Mouse (Mus musculus): ENCODE data around the gene Psmd4. TPM values are rescaled to one million over a fixed set of nuclear protein-coding genes. Genes with fewer than 3 reads are reported as not detected.

Gene Psmd4
- total and polyA plus RNA-seq, 3 experiments = 258 to 332 (median 284) TPM

- no peaks in the 10 kb centered on the region for H3K79me2 ChIP-seq (replicated peaks; ENCODE audit: control insufficient read depth, extremely low read depth, insufficient read depth, poor library complexity, severe bottlenecking)
- peaks cover 4 to 27% of the 10 kb centered on the region in 2 experiments for H3K4me1 ChIP-seq (ENCODE audit: control insufficient read depth in 1 of 2, insufficient read depth in 2 of 2)
- no peak overlapping the region for H3K4me2 ChIP-seq (ENCODE audit: insufficient read depth, low read depth, poor library complexity, severe bottlenecking)
- in situ Hi-C loops (cut with MboI; ENCODE audit: low pct_ligation_motif_present, low pct_unique_long_range_greater_than_20kb, low sequenced_read_pairs) (no loop called here), dilution Hi-C loops (cut with MboI; ENCODE audit: extremely low pct_ligation_motif_present, extremely low pct_unique_long_range_greater_than_20kb, low sequenced_read_pairs) (no loop called here)
- DNase-seq (ENCODE audit: extremely low read depth) = no peak
- no peak overlapping the region for H3K9ac ChIP-seq (ENCODE audit: insufficient read depth, low read depth)
- no peak overlapping the region for H3K4me3 ChIP-seq (replicated peaks in 1 of 3; ENCODE audit: low read depth in 2 of 3, low read length in 2 of 3, poor library complexity in 1 of 3)
- H3K9me3 ChIP-seq (replicated peaks; ENCODE audit: low read length) = no peaks in the 10 kb centered on the region
- H3K27me3 ChIP-seq (replicated peaks) = no peaks in the 10 kb centered on the region
- TF ChIP-seq MEF2A (IDR thresholded peaks at IDR 0.05; ENCODE audit: borderline replicate concordance, low read depth, low read length) (no peak), E2F4 (IDR thresholded peaks at IDR 0.05; ENCODE audit: insufficient replicate concordance, low read depth, low read length) (no peak), TCF12 (IDR thresholded peaks at IDR 0.05; ENCODE audit: low read depth, low read length) (no peak), ZC3H11A (IDR thresholded peaks at IDR 0.05; ENCODE audit: low read depth, low read length) (no peak), USF2 (conservative IDR thresholded peaks at IDR 0.05; ENCODE audit: low read depth, low read length) (no peak), KAT2A (IDR thresholded peaks at IDR 0.05; ENCODE audit: insufficient replicate concordance, low read length) (no peak), UBTF (IDR thresholded peaks at IDR 0.05; ENCODE audit: low read depth, low read length) (no peak), ZKSCAN1 (IDR thresholded peaks at IDR 0.05; ENCODE audit: borderline replicate concordance, low read depth, low read length) (no peak), EP300 (IDR thresholded peaks at IDR 0.05; ENCODE audit: low read length) (no peak), MAFK (IDR thresholded peaks at IDR 0.05; ENCODE audit: insufficient replicate concordance, low read length) (no peak), BHLHE40 (IDR thresholded peaks at IDR 0.05; ENCODE audit: low read depth, low read length) (no peak), JUND (conservative IDR thresholded peaks at IDR 0.05; ENCODE audit: low read depth, low read length) (no peak), GABPA (IDR thresholded peaks at IDR 0.05; ENCODE audit: insufficient replicate concordance, low read depth, low read length) (no peak), ELF1 (IDR thresholded peaks at IDR 0.05; ENCODE audit: low read depth, low read length) (no peak), MAX (IDR thresholded peaks at IDR 0.05; ENCODE audit: low read length) (no peak), RAD21 (IDR thresholded peaks at IDR 0.05; ENCODE audit: low read depth, low read length) (no peak), CHD1 (IDR thresholded peaks at IDR 0.05; ENCODE audit: low read depth, low read length) (no peak)
- H3K36me3 ChIP-seq (replicated peaks in 1 of 2; ENCODE audit: control insufficient read depth in 1 of 2, insufficient read depth in 1 of 2, low read length in 1 of 2) = peaks cover 62 to 92% of the 10 kb centered on the region in 2 experiments
- no peak overlapping the region for H3K27ac ChIP-seq (ENCODE audit: insufficient read depth, low read depth)
Measured at GRCm38 (mm10) chr3:95002569-95002968, 39.8 kb downstream of the Psmd4 start.

DNA sequence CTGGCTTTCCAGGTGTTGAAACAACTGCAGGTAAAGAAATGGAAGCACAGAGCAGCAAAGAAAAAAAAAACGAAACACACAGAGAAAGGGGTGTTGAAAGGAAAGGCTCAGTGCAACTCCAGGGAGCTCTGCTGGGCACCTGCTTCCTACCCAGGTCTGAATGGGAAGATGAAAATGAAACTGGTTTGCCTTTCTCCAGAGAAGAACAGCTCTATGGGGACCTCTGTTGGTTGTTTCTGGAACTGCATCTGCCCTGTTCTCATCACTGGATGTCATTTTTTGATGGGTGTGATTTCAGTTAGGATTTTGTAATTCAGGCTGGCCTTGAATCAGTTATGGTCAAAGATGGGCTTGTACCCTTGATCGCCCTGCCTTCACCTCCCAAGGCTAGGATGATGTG lies 45.5 kb downstream of the Psmd4 start:
- H3K9ac ChIP-seq (ENCODE audit: insufficient read depth, low read depth) = no peak overlapping the region
- no peak overlapping the region for H3K4me2 ChIP-seq (ENCODE audit: insufficient read depth, low read depth, poor library complexity, severe bottlenecking)
- H3K27ac ChIP-seq (ENCODE audit: insufficient read depth, low read depth) = no peak overlapping the region
- H3K4me3 ChIP-seq (replicated peaks in 1 of 3; ENCODE audit: low read depth in 2 of 3, low read length in 2 of 3, poor library complexity in 1 of 3) = no peak overlapping the region
- TF ChIP-seq KAT2A (IDR thresholded peaks at IDR 0.05; ENCODE audit: insufficient replicate concordance, low read length) (no peak), MAX (IDR thresholded peaks at IDR 0.05; ENCODE audit: low read length) (no peak), RAD21 (IDR thresholded peaks at IDR 0.05; ENCODE audit: low read depth, low read length) (peak; percentile 90), USF1 (IDR thresholded peaks at IDR 0.05; ENCODE audit: low read depth, low read length) (no peak), HCFC1 (IDR thresholded peaks at IDR 0.05; ENCODE audit: low read depth, low read length) (no peak), E2F4 (IDR thresholded peaks at IDR 0.05; ENCODE audit: insufficient replicate concordance, low read depth, low read length) (no peak), TCF12 (IDR thresholded peaks at IDR 0.05; ENCODE audit: low read depth, low read length) (no peak), POLR2A (IDR thresholded peaks at IDR 0.05; ENCODE audit: low read depth, low read length) (no peak), MXI1 (IDR thresholded peaks at IDR 0.05; ENCODE audit: low read depth, low read length) (no peak), ELF1 (IDR thresholded peaks at IDR 0.05; ENCODE audit: low read depth, low read length) (no peak), ZKSCAN1 (IDR thresholded peaks at IDR 0.05; ENCODE audit: borderline replicate concordance, low read depth, low read length) (no peak), UBTF (IDR thresholded peaks at IDR 0.05; ENCODE audit: low read depth, low read length) (no peak), ZMIZ1 (IDR thresholded peaks at IDR 0.05; ENCODE audit: low read depth, low read length) (no peak), JUND (conservative IDR thresholded peaks at IDR 0.05; ENCODE audit: low read depth, low read length) (no peak), SMC3 (IDR thresholded peaks at IDR 0.05; ENCODE audit: low read depth, low read length) (peak; percentile 90), ZC3H11A (IDR thresholded peaks at IDR 0.05; ENCODE audit: low read depth, low read length) (no peak), NRF1 (IDR thresholded peaks at IDR 0.05; ENCODE audit: low read depth, low read length) (no peak), EP300 (IDR thresholded peaks at IDR 0.05; ENCODE audit: low read length) (no peak), IRF4 (IDR thresholded peaks at IDR 0.05; ENCODE audit: low read depth, low read length) (peak; percentile 41; the same call in 1 of the 2 replicates), MAZ (IDR thresholded peaks at IDR 0.05; ENCODE audit: low read depth, low read length) (no peak), CTCF (conservative IDR thresholded peaks at IDR 0.05 in 1 of 2, IDR thresholded peaks at IDR 0.05 in 1 of 2; ENCODE audit: low read depth in 2 of 2, low read length in 2 of 2) (peak; percentile 97 to 100), CHD2 (IDR thresholded peaks at IDR 0.05; ENCODE audit: low read length) (no peak), MYC (IDR thresholded peaks at IDR 0.05; ENCODE audit: low read depth, low read length) (no peak), SIN3A (IDR thresholded peaks at IDR 0.05; ENCODE audit: low read length) (no peak), NELFE (IDR thresholded peaks at IDR 0.05; ENCODE audit: low read depth, low read length) (no peak)
- in situ Hi-C loops (cut with MboI; ENCODE audit: low pct_ligation_motif_present, low pct_unique_long_range_greater_than_20kb, low sequenced_read_pairs) = no loop called here
- H3K9me3 ChIP-seq (replicated peaks; ENCODE audit: low read length) = no peaks in the 10 kb centered on the region
- no peaks in the 10 kb centered on the region for H3K27me3 ChIP-seq (replicated peaks)
- peaks cover 61 to 96% of the 10 kb centered on the region in 2 experiments for H3K36me3 ChIP-seq (replicated peaks in 1 of 2; ENCODE audit: control insufficient read depth in 1 of 2, insufficient read depth in 1 of 2, low read length in 1 of 2)
- DNase-seq (ENCODE audit: extremely low read depth) = peak; percentile 83
- H3K79me2 ChIP-seq (replicated peaks; ENCODE audit: control insufficient read depth, extremely low read depth, insufficient read depth, poor library complexity, severe bottlenecking) = no peaks in the 10 kb centered on the region
- dilution Hi-C loops (cut with MboI; ENCODE audit: extremely low pct_ligation_motif_present, extremely low pct_unique_long_range_greater_than_20kb, low sequenced_read_pairs) = no loop called here
- H3K4me1 ChIP-seq (ENCODE audit: control insufficient read depth in 1 of 2, insufficient read depth in 2 of 2) = peaks cover 0 to 6% of the 10 kb centered on the region in 2 experiments; a peak in 2 of 4 replicates
